Mouse (Mus musculus): ENCODE results near the gene Gm15093. TPM values are rescaled to one million over a fixed set of nuclear protein-coding genes. Genes with fewer than 3 reads are reported as not detected.
"Not testable (repeated sequence)": the region's sequence is repeated elsewhere in the genome, so short reads cannot be mapped to it uniquely, and the experiment has no call there.

Gene Gm15093
- total RNA-seq (2014; rRNA removed) (not detected in 2 replicates), polyA plus RNA-seq (2015; fragmentation: Nextera tagmentation; extraction: Ambion mirVana) (not detected in 2 replicates)

DNA sequence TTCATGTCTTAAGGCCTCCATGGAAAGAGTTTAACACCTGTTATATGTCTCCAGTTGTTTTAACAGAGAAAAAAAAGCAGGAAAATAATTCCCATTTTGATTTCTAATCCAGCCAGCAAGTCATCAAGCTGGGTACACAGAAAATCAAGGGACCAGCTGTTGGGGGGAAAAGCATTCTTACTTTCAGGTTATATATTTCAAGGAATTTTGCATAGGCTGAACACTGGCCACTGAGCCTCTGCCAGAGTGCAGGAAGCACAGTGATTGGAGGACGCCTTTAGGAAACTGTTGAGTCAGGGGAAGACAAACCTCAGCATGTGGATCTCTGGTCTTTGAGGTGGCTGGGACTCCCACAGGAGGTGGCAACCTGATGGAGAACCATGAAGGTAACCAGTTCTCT is at the start of gene Gm15093:
Gm15093 (plus strand) TSS at position 301 of the 400 bp plus-strand sequence.
- not testable (repeated sequence) for DNase-seq (ENCODE audit: low spot score); H3K27me3 ChIP-seq (ENCODE audit: insufficient read depth, low read length); H3K27ac ChIP-seq; ATAC-seq; H3K4me2 ChIP-seq (ENCODE audit: low read depth, low read length); H3K4me3 ChIP-seq (ENCODE audit: low read length); H3K4me1 ChIP-seq (ENCODE audit: insufficient read depth, low read length); H3K9me3 ChIP-seq (ENCODE audit: low read length); H3K9ac ChIP-seq (replicated peaks; ENCODE audit: low read length); H3K36me3 ChIP-seq (ENCODE audit: insufficient read depth, low read length)
- WGBS: no CpG with 5 or more reads among the region's 1 CpGs

Other genes starting within 250 kb of the Gm15093 start
- gene Ott, start 198.1 kb upstream of the Gm15093 start, total RNA-seq (2014; rRNA removed): not detected in 2 replicates
- gene Ott, start 198.1 kb upstream of the Gm15093 start, polyA plus RNA-seq (2015; fragmentation: Nextera tagmentation; extraction: Ambion mirVana): not detected in 2 replicates
- not detected in 2 replicates for gene Gm15085, start 175.2 kb downstream of the Gm15093 start, total RNA-seq (2014; rRNA removed)
- not detected in 2 replicates for gene Gm15085, start 175.2 kb downstream of the Gm15093 start, polyA plus RNA-seq (2015; fragmentation: Nextera tagmentation; extraction: Ambion mirVana)

Data from hindbrain, postnatal 0 days (tissue).